Mouse (Mus musculus) heart, postnatal 0 days (tissue): ENCODE measurements around the gene Hs6st2. TPM values are rescaled to one million over a fixed set of nuclear protein-coding genes. Genes with fewer than 3 reads are reported as not detected.

ENCODE experiments used
- ATAC-seq: fragments of 200-750 bp; cut with Nextera tagmentation; 2 replicates; pipeline ENCODE4 v1.8.0; 2017; ENCODE audit warnings: low read depth, moderate number of reproducible peaks, moderate library complexity; ENCODE audit not compliant: insufficient read depth
- DNase-seq: peaks from one replicate; pipeline ENCODE4 v3.0.0-alpha.2; 2016; ENCODE audit warnings: low spot score
- H3K27ac ChIP-seq: fragments of 300-500 bp; sonication (generic); 2 replicates; pipeline ENCODE4 v1.5.1; 2014; ENCODE audit warnings: low read depth, mild to moderate bottlenecking
- H3K27me3 ChIP-seq: fragments of 300-500 bp; sonication (generic); 2 replicates; pipeline ENCODE4 v1.6.1; 2014; ENCODE audit warnings: low read length, mixed read lengths; ENCODE audit not compliant: control insufficient read depth, insufficient read depth
- H3K36me3 ChIP-seq: fragments of 300-500 bp; sonication (generic); replicated peaks from 2 replicates; pipeline ENCODE4 v1.6.1; 2014; ENCODE audit warnings: low read length, mixed read lengths; ENCODE audit not compliant: control insufficient read depth, insufficient read depth
- H3K4me1 ChIP-seq: fragments of 300-500 bp; sonication (generic); 2 replicates; pipeline ENCODE4 v1.6.1; 2014; ENCODE audit warnings: antibody characterized with exemption; ENCODE audit not compliant: control insufficient read depth, insufficient read depth
- H3K4me2 ChIP-seq: fragments of 300-500 bp; sonication (generic); 2 replicates; pipeline ENCODE4 v1.6.1; 2014; ENCODE audit warnings: low read depth, mild to moderate bottlenecking, low read length, moderate library complexity
- H3K4me3 ChIP-seq: fragments of 300-500 bp; sonication (generic); 2 replicates; pipeline ENCODE4 v1.5.1; 2014; ENCODE audit warnings: low read depth, low read length
- H3K9ac ChIP-seq: fragments of 300-500 bp; sonication (generic); replicated peaks from 2 replicates; pipeline ENCODE4 v1.6.1; 2014; ENCODE audit warnings: low read depth, low read length, mixed read lengths
- H3K9me3 ChIP-seq: fragments of 300-500 bp; sonication (generic); replicated peaks from 2 replicates; pipeline ENCODE4 v1.6.1; 2016; ENCODE audit warnings: low read length; ENCODE audit not compliant: control insufficient read depth
- CTCF ChIP-seq: IDR thresholded peaks from 2 replicates; pipeline ENCODE4 v1.5.1; 2016; ENCODE audit warnings: antibody characterized with exemption, control low read depth, low read depth
- EP300 ChIP-seq: IDR thresholded peaks from 2 replicates; pipeline ENCODE4 v1.6.1; 2016; ENCODE audit warnings: antibody characterized with exemption, low read depth
- WGBS: fragments of 180-500 bp; shearing (Covaris S2); extraction: QIAGEN DNeasy Blood & Tissue Kit; methylation state at CpG from one replicate; pipeline ENCODE4 v1.1.7; 2014; 5-methylcytosine and 5-hydroxymethylcytosine counted together
- polyA plus RNA-seq: library from polyadenylated mRNA; unstranded; fragments of >200 nt; fragmentation: Nextera tagmentation; extraction: Ambion mirVana; gene quantifications from 2 replicates; pipeline ENCODE4 v1.2.1, GENCODE M21; 2015
- total RNA-seq: library from RNA; depleted of rRNA; stranded (reverse); fragments of >200 nt; gene quantifications from 2 replicates; pipeline ENCODE4 v1.2.3, GENCODE M21; 2014; ENCODE audit warnings: low replicate concordance

Hs6st2 gene
- total and polyA plus RNA-seq, 2 experiments from 2014 or later: 2.8 to 20.2 TPM

GRCm38 (mm10) chrX:51497831-51498230 lies 183.8 kb downstream of the Hs6st2 start:
- no peak for ATAC-seq

GRCm38 (mm10) chrX:51488374-51488773 lies 193.3 kb downstream of the Hs6st2 start:
- H3K27me3 ChIP-seq: 0 out of 2 replicates have a peak, but pooled peaks cover 3% of the 10 kb centered on the region
- DNase-seq (no peak), ATAC-seq (no peak)
- TF ChIP-seq CTCF: no peak
- TF ChIP-seq EP300: no peak
- H3K4me2 ChIP-seq: no peak overlapping the region
- no peaks in the 10 kb centered on the region for H3K36me3 ChIP-seq
- no peak overlapping the region for H3K9ac ChIP-seq
- H3K4me3 ChIP-seq: no peak overlapping the region
- no peaks in the 10 kb centered on the region for H3K4me1 ChIP-seq
- H3K9me3 ChIP-seq: no peaks in the 10 kb centered on the region
- no peak overlapping the region for H3K27ac ChIP-seq

More at GRCm38 (mm10) chrX:51497831-51498230, 183.8 kb downstream of the Hs6st2 start:
- Histone ChIP-seq H3K4me3 (no peak overlapping the region), H3K27me3 (no peaks in the 10 kb centered on the region), H3K27ac (no peak overlapping the region), H3K4me2 (no peak overlapping the region), H3K9ac (no peak overlapping the region), H3K4me1 (no peaks in the 10 kb centered on the region), H3K36me3 (no peaks in the 10 kb centered on the region), H3K9me3 (no peaks in the 10 kb centered on the region)
- 36% methylated on average over 1 of the region's 1 CpGs for WGBS
- no peak for DNase-seq
- TF ChIP-seq EP300 (no peak), CTCF (peak; percentile 57)

- Histone ChIP-seq H3K36me3 (no peaks in the 10 kb centered on the region), H3K9me3 (no peaks in the 10 kb centered on the region), H3K4me2 (no peak overlapping the region), H3K4me1 (no peaks in the 10 kb centered on the region), H3K27me3 (no peaks in the 10 kb centered on the region), H3K27ac (no peak overlapping the region), H3K9ac (no peak overlapping the region), H3K4me3 (no peak overlapping the region)
- DNase-seq (no peak), ATAC-seq (no peak)
- WGBS: 81% methylated on average over 4 of the region's 4 CpGs
- TF ChIP-seq EP300: no peak
- no peak for TF ChIP-seq CTCF
Observed at GRCm38 (mm10) chrX:51469411-51469810, 212.2 kb downstream of the Hs6st2 start.

GRCm38 (mm10) chrX:51461413-51461812 lies 220.2 kb downstream of the Hs6st2 start:
- 74% methylated on average over 3 of the region's 3 CpGs for WGBS
- no peaks in the 10 kb centered on the region for H3K36me3 ChIP-seq
- H3K27me3 ChIP-seq: no peaks in the 10 kb centered on the region
- H3K4me3 ChIP-seq: no peak overlapping the region
- no peak for ATAC-seq
- no peaks in the 10 kb centered on the region for H3K4me1 ChIP-seq
- no peak for TF ChIP-seq EP300
- TF ChIP-seq CTCF: no peak
- H3K27ac ChIP-seq: no peak overlapping the region
- H3K9ac ChIP-seq: no peak overlapping the region
- DNase-seq: no peak
- no peaks in the 10 kb centered on the region for H3K9me3 ChIP-seq
- H3K4me2 ChIP-seq: no peak overlapping the region

GRCm38 (mm10) chrX:51443366-51443765 lies 238.3 kb downstream of the Hs6st2 start:
- no peaks in the 10 kb centered on the region for H3K36me3 ChIP-seq
- H3K27me3 ChIP-seq: no peaks in the 10 kb centered on the region
- DNase-seq (no peak), ATAC-seq (no peak)
- no peak overlapping the region for H3K4me3 ChIP-seq
- TF ChIP-seq CTCF (no peak), EP300 (no peak)
- no peak overlapping the region for H3K9ac ChIP-seq
- no peaks in the 10 kb centered on the region for H3K9me3 ChIP-seq
- H3K4me1 ChIP-seq: no peaks in the 10 kb centered on the region
- H3K4me2 ChIP-seq: no peak overlapping the region
- no peak overlapping the region for H3K27ac ChIP-seq
- WGBS: 78% methylated on average over 4 of the region's 4 CpGs

- DNase-seq: no peak
- no peaks in the 10 kb centered on the region for H3K4me1 ChIP-seq
- no peak for ATAC-seq
- no peak overlapping the region for H3K4me3 ChIP-seq
- H3K27ac ChIP-seq: no peak overlapping the region
- H3K36me3 ChIP-seq: no peaks in the 10 kb centered on the region
- no peaks in the 10 kb centered on the region for H3K27me3 ChIP-seq
- H3K4me2 ChIP-seq: no peak overlapping the region
- no peak overlapping the region for H3K9ac ChIP-seq
- TF ChIP-seq EP300 (no peak), CTCF (no peak)
- WGBS: 67% methylated on average over 3 of the region's 3 CpGs
- no peaks in the 10 kb centered on the region for H3K9me3 ChIP-seq
Observed at GRCm38 (mm10) chrX:51431706-51432105, 249.9 kb downstream of the Hs6st2 start.
